Mouse (Mus musculus): ENCODE results near the gene Mad2l2.

The Mad2l2 gene

GRCm38 (mm10) chr4:148140098-148141011, 10.2 kb downstream of the Mad2l2 start:
- peak; percentile 93 to 95 for DNase-seq (ENCODE audit: low spot score in 2 of 2)

DNA sequence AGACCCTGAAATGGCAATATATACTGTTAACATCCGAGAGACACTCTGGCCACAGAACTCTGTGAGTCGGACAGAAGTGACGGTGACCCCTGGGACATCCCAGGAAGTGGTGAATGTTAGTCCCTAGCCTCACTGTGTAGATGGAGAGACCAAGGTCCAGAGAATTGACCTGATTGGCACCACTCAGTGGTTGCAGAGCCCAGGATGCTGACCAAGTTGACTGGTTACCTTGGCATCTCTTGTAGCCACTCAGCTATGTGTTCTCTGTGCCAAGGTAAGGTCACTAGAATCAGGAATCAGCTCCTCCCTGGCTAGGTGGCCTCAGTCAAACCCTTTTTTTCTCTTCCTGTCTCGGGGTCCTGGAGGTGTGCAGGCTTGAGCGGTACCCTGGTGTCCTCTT, 13.5 kb downstream of the Mad2l2 start:
- no peak for DNase-seq (ENCODE audit: low spot score in 2 of 2)

- DNase-seq (ENCODE audit: low spot score in 2 of 2), result no peak
Measured at GRCm38 (mm10) chr4:148147714-148148113, 17.5 kb downstream of the Mad2l2 start.

- DNase-seq (ENCODE audit: low spot score in 2 of 2), result no peak
Measured at GRCm38 (mm10) chr4:148149540-148149939, 19.4 kb downstream of the Mad2l2 start.

DNA sequence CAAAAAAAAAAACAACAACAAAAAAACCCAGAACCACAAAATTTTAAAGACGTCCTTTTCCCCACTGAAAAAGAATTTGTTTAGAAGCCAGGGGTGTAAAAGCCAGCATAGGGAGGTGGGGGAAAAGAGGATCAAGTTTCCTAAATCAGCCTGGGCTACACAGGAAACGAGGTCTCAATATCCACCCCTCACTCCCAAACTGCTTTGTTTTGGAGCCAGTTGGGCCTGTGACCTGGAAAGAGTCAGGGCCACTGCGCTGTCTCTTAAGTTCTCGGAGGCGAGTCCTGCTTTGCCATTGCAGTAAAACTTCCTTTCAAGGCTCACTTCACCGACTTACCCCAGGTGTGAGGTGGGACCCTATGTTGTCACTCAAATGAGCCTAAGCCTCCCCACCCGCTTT, 20.1 kb downstream of the Mad2l2 start:
- no peak for DNase-seq (ENCODE audit: low spot score in 2 of 2)

- DNase-seq (ENCODE audit: low spot score in 2 of 2), result no peak
Measured at GRCm38 (mm10) chr4:148150953-148151266, 20.7 kb downstream of the Mad2l2 start.

DNA sequence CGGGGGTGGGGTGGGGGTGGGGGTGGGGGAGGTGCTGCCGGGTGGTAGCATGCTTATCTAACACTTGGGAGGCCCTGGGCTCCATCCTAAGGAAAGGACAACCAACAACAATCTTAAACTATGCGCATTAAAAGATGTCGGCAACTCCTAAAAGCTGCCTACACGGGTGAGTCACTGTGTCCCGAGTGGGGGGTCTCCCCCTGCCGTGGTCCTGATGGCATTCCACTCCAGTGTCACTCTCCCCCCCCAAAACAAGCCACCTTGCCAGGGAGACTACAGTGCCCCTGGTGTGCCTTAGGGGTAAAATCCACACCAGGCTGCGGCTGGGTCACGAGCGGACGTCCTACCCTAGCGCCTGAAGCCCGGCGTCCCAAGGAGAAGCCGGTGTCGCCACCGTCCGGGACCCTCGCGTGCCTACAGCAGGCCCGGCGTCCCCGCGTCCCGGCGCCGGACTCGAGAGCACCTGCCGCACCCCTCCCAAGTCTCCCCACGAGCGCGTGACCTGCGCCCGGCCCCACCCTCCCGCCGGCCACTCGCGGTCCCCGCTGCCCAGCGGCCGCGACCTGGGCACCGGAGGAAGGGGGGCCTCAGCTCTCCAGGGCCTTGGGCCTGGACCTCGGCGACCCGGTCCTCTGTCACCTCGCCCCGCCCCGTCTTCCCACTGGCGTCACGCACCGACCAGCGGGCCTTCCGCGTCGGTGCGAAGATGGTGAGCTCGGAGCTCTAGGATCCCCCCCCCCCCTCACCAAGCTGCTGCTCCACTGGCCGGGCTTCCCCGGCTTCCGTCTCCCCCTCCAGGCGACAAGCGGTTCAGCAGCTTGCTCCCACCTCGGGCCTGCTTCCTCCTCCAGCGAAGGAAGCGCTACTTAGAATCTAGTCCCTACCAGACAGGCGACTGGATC, 21.3 kb downstream of the Mad2l2 start, which contains the start of gene Fbxo6:
Gene Fbxo6 (minus strand): TSS at position 874 of the 902 bp plus-strand sequence.
- DNase-seq (ENCODE audit: low spot score in 2 of 2), result peak; percentile 77 to 80

DNA sequence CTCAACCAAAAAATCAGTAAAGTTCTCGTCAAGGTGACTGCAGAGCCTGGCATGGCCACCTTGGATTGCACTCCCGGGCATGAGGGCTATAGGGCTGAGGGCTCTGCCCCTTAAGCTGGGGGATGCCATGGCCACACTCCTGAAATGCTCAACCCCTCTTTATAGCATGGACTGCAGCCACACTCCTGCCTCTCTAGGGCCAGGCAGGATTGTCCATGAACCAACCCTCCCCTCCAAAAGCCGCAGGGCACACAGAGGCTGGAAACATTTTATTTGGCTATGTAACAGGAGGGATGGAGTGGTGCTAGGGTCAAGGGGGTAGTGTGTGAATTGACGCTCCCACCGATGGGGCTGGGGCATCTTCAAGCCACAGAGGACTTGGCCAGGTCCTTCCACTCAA, 22.4 kb downstream of the Mad2l2 start:
- DNase-seq (ENCODE audit: low spot score in 2 of 2), result no peak

GRCm38 (mm10) chr4:148154006-148154405, 23.8 kb downstream of the Mad2l2 start:
- no peak for DNase-seq (ENCODE audit: low spot score in 2 of 2)

DNA sequence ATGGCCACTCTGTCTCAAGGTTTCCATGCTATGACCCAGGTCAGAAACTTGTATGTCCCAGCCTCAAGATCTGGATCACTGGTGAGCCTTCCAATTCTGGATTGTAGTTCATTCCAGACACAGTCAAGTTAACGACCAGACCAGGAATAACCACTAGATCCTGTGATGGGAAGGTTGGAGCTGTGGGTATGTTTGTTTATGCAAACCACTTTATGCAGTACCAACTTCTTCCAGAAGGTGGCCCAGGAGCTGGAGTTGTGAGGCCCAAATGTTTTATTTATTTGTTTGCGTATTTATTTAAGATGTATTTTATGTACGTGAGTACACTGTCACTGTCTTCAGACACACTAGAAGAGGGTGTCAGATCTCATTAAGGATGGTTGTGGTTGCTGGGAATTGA, 24.8 kb downstream of the Mad2l2 start:
- no peak for DNase-seq (ENCODE audit: low spot score in 2 of 2)

- DNase-seq (ENCODE audit: low spot score in 2 of 2), result no peak
Measured at GRCm38 (mm10) chr4:148158436-148159348, 28.5 kb downstream of the Mad2l2 start.

DNA sequence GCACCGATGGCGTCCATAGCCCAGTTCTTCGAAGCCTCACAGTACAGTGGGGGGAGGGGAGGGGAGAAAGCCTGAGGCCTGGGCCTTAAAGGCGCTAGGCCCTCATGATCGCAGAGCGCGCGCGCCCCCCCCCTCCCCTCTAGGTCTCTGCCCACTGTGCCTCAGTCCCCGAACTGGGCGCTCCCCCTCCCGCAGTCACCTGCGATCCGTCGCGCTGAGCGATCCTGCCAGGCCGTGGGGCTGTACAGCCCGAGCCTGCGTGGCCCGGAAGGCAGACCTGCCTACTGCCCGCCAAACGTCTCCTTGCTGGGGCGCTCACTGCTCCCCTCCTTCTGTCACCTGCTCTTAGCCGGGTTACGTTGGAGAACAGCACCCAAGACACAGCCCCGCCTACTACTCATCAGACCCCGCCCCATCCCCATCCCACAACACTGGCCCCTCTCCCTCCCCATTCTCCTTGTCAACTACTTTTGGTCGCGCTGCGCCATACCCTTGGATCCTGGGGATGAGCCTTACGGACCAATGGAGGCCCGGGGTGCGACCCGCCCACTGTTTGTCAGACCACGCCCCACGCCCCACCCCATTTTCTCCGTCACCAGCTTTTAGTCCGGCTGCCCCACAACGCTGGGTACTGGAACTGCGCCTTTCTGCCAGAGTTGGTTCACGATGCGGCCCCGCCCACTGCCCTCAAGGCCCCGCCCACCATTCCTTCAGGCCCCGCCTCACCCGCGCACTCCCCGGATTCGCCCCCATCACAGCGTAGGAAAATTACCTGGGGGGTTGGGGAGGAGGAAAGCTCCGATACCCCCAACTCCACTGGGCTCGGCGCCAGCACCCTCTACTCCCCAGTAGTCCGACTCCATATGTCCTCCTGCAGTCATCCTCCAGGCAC, 29.6 kb downstream of the Mad2l2 start:
- peak; percentile 87 to 88 for DNase-seq (ENCODE audit: low spot score in 2 of 2)

DNA sequence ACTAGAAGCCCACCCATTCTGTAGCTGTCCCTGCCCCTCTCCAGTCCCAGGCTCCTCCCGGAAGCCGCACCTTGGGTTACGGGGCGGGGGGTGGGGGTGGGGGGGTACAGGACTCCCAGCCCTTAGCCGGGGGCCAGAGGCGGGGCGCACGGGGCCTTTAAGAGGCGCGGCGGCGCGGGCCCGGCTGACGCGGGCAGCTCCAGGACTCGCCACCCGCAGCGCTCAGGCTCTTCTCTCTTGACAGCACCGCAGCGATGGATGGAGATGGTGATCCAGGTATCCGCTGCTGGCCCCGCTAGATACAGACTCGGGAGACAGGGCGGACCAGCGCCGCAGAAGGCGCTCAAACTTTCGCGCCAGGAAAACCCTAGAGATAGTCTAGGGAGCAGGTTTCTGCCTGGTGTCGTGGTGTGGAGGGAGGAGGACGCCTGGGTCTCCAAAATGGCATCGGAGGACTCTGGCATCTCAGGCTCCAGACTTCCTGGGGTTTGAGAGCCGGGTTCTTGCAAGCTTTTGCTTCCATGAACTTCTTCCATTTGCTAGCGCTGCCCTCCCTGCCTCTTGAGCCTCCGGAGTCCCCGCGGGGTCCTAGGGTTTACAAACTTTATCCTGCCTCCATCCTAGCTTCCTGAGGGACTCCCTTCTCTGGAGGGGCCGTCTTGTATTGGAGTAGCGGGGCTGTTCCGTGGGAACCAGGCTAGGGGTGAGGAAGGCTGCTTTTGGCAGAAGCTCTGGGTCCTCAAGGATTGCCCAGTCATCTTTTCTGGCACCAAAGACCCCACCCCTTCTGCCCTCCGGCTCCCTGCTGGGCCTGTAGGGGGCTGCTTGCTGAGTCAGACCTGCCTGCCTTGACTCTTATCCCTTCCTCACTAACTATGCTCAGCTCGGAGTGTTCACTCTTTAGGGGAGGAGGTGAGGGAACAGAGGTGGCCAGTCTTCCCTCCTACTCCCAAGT, 30.5 kb downstream of the Mad2l2 start, which contains the start of the genes Fbxo44 and Fbxo2:
Gene Fbxo44 (minus strand): TSS at position 47 of the 955 bp plus-strand sequence.
Gene Fbxo2 (plus strand): TSS at position 186 of the 955 bp plus-strand sequence.
- no peak for DNase-seq (ENCODE audit: low spot score in 2 of 2)

- peak; percentile 59 to 68 for DNase-seq (ENCODE audit: low spot score in 2 of 2)
Measured at GRCm38 (mm10) chr4:148164002-148164439, 33.8 kb downstream of the Mad2l2 start.

- DNase-seq (ENCODE audit: low spot score in 2 of 2), result no peak
Measured at GRCm38 (mm10) chr4:148164461-148164860, 34.3 kb downstream of the Mad2l2 start.

GRCm38 (mm10) chr4:148165551-148165950, 35.4 kb downstream of the Mad2l2 start:
- no peak for DNase-seq (ENCODE audit: low spot score in 2 of 2)

- no peak for DNase-seq (ENCODE audit: low spot score in 2 of 2)
Measured at GRCm38 (mm10) chr4:148166431-148166830, 36.2 kb downstream of the Mad2l2 start.

DNA sequence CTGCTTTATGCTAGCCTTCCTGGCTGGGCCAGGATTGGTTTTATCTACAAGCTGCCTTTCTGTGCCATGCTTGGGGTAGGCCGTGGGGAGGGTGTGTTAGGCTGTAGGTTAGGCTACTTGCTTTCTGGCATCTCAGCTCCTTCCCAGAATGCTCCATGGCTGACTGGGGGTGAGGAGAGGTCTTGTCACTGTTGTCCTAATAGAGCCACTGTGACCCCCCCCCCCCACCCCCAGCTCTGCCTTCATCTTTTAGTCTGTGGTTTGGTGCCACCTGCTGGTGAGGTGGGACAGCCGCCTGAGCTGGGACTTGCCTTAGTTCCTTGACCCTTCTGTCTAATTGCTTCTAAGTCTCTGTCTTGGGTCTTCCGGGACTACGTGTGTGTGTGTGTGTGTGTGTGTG, 36.8 kb downstream of the Mad2l2 start:
- peak; percentile 49 to 60 for DNase-seq (ENCODE audit: low spot score in 2 of 2)

DNA sequence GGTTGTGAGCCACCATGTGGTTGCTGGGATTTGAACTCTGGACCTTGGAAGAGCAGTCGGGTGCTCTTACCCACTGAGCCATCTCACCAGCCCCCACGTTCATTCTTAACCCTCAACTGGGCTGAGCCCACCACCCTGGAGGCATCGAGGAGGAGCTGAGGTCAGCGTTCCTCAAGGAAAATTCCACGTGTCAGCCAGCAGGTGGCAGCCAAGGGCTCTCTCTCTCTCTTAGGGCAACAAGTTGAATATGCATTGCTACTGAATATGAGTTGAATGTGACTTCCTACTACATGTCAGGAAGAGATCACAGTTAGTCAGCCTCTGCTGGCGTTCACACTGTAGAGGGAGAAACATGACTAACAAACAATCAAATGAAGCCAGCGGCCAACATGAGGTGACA, 38.1 kb downstream of the Mad2l2 start:
- DNase-seq (ENCODE audit: low spot score in 2 of 2), result peak; percentile 34 to 37

Measured in spleen, postnatal 36 days (tissue).